In the genomic region with DNA sequence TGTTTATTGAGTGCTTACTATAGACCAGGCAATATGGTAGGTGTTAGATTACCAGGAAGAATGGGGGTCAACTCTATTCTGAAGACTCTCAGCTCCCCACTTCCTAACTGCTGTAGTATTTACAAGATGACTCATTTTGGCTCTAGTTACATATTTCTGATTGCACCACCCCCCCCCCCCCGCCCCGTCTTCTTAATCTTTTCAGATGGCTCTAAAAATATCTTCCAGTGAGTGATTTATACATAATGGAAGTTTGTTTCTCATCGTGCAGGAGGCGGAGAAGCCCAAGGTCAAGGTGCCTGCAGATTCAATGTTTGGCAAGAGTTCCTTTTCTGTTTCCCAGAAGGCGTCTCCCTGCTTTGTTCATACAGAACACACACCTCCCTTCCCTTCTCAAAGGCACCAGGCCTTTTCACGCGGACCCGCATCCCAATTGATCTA, we compare ENCODE assay signal across 12 mouse cellular contexts.
DNase-seq lines count a peak whose midpoint lies in the region; ATAC-seq lines count a peak whose summit lies in the region.
"Had no signal": no experiment of that assay in that cellular context is flagged by ENCODE, and none has a peak within 500 bp of the region (broad histone marks: within the 10 kb centered on the region; RNA-seq: fewer than 3 reads in every experiment).

No protein-coding gene starts in this region.

- DNase-seq in heart, postnatal 25 days (ENCODE audit: low spot score), result no peak
- peak; percentile 74 for DNase-seq in NIH3T3 (ENCODE audit: low read depth)
- DNase-seq in kidney, postnatal 36 days, result peak; percentile 43 to 61
- DNase-seq in right cerebral cortex, postnatal 14 days, result no peak
- no peak for DNase-seq in natural killer cell, adult 2 months (ENCODE audit: low spot score in 2 of 2)
- DNase-seq in layer of hippocampus, postnatal 14 days (ENCODE audit: low spot score in 2 of 2), result no peak
- DNase-seq: cerebellum, adult 18-20 months; thymus, postnatal 36 days had no signal

- H3K9ac ChIP-seq in heart, embryonic 15.5 days, result no peak overlapping the region
- H3K9ac ChIP-seq in embryonic facial prominence, embryonic 15.5 days, result no peak overlapping the region
- H3K9ac ChIP-seq: liver, embryonic 12.5 days had no signal

- H3K27ac ChIP-seq in heart, embryonic 15.5 days, result peak overlapping the region; percentile 61
- H3K27ac ChIP-seq in embryonic facial prominence, embryonic 15.5 days (replicated peaks), result no peak overlapping the region
- H3K27ac ChIP-seq: liver, embryonic 12.5 days had no signal

- H3K36me3 ChIP-seq in heart, embryonic 15.5 days, result no peaks in the 10 kb centered on the region
- no peaks in the 10 kb centered on the region for H3K36me3 ChIP-seq in embryonic facial prominence, embryonic 15.5 days
- H3K36me3 ChIP-seq: liver, embryonic 12.5 days had no signal

- intact Hi-C loops in heart, postnatal 25 days (cut with DNase I), result no loop called here

- H3K4me3 ChIP-seq in heart, embryonic 15.5 days, result no peak overlapping the region
- H3K4me3 ChIP-seq in embryonic facial prominence, embryonic 15.5 days (replicated peaks), result no peak overlapping the region
- H3K4me3 ChIP-seq: liver, embryonic 12.5 days had no signal

- H3K9me3 ChIP-seq in heart, embryonic 15.5 days (replicated peaks), result no peaks in the 10 kb centered on the region
- H3K9me3 ChIP-seq in embryonic facial prominence, embryonic 15.5 days (replicated peaks), result no peaks in the 10 kb centered on the region
- H3K9me3 ChIP-seq: liver, embryonic 12.5 days had no signal

- ATAC-seq in heart, embryonic 15.5 days (replicated peaks; ENCODE audit: insufficient number of reproducible peaks, insufficient read depth, low FRiP score, low read depth), result no peak
- ATAC-seq in embryonic facial prominence, embryonic 15.5 days (ENCODE audit: insufficient number of reproducible peaks, low FRiP score, low TSS enrichment, low read depth), result 0 out of 2 replicates have a peak, but pooled peaks have one; percentile 43
- ATAC-seq: liver, embryonic 12.5 days had no signal

- 53% methylated on average over 8 of the region's 8 CpGs for WGBS in heart, embryonic 15.5 days
- WGBS in embryonic facial prominence, embryonic 15.5 days, result 68% methylated on average over 8 of the region's 8 CpGs

- H3K4me1 ChIP-seq in heart, embryonic 15.5 days (replicated peaks), result 0 out of 2 replicates have a peak, but pooled peaks cover 6% of the 10 kb centered on the region
- no peaks in the 10 kb centered on the region for H3K4me1 ChIP-seq in embryonic facial prominence, embryonic 15.5 days
- H3K4me1 ChIP-seq: liver, embryonic 12.5 days had no signal

- H3K4me2 ChIP-seq in heart, embryonic 15.5 days, result no peak overlapping the region
- no peak overlapping the region for H3K4me2 ChIP-seq in embryonic facial prominence, embryonic 15.5 days (replicated peaks)
- H3K4me2 ChIP-seq: liver, embryonic 12.5 days had no signal

- no peaks in the 10 kb centered on the region for H3K27me3 ChIP-seq in heart, embryonic 15.5 days
- no peaks in the 10 kb centered on the region for H3K27me3 ChIP-seq in embryonic facial prominence, embryonic 15.5 days
- H3K27me3 ChIP-seq: CH12.LX; liver, embryonic 12.5 days had no signal

Comparison
In these comparisons a context has a peak if more than half of its experiments do, and no peak if none do; other contexts are left out.
1. DNase-seq: peak in NIH3T3 (single experiment) and kidney, postnatal 36 days (2 of 2); none in heart, postnatal 25 days (single experiment), right cerebral cortex, postnatal 14 days (single experiment), natural killer cell, adult 2 months (0 of 2) and layer of hippocampus, postnatal 14 days (0 of 2).